Mouse (Mus musculus): ENCODE results near the gene Antxr2. TPM values are rescaled to one million over a fixed set of nuclear protein-coding genes. Genes with fewer than 3 reads are reported as not detected.

The Antxr2 gene
- total and polyA plus RNA-seq, 3 experiments = 3.6 to 4.0 (median 3.9) TPM

DNA sequence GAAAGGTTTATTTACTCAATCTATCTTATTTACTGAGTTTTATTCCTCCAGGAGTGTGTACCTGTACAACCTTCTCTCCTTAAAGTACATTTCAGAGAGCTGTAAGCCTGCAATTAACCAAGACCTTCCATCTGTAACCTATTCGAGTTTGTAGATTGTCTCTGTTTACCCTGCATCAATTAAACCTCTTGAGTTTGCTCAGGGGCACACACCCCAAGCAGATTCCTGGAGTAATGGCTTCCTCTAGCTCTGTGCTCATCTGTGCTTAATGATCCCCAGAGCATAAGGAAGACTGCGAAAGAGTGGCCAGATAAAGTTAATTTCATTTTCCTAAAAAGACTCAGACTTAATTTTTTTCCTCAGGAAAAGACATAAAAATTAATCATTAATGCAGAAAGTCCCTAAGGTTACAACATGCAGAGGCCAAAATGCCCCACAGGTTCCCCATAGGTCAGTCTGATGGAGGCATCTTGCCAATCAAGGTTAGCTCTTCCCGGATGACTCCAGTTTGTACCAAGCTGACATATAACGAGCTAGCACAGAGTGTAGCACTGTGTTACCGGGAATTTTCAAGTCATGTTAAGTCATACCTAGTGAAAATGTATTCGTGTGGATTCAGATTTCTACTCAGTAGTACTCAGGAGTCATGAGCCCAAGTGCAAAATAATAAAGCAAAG is 34.2 kb downstream of the Antxr2 start:
- H3K79me2 ChIP-seq (replicated peaks; ENCODE audit: control insufficient read depth, extremely low read depth, insufficient read depth, poor library complexity, severe bottlenecking) = no peaks in the 10 kb centered on the region; the same call in 1 of the 2 replicates
- H3K4me1 ChIP-seq (ENCODE audit: control insufficient read depth in 1 of 2, insufficient read depth in 2 of 2) = peaks cover 5 to 21% of the 10 kb centered on the region in 2 experiments; a peak in 3 of 4 replicates
- no peak for DNase-seq (ENCODE audit: extremely low read depth)
- in situ Hi-C loops (cut with MboI; ENCODE audit: low pct_ligation_motif_present, low pct_unique_long_range_greater_than_20kb, low sequenced_read_pairs) (no loop called here), dilution Hi-C loops (cut with MboI; ENCODE audit: extremely low pct_ligation_motif_present, extremely low pct_unique_long_range_greater_than_20kb, low sequenced_read_pairs) (no loop called here)
- peaks cover 0 to 6% of the 10 kb centered on the region in 2 experiments for H3K36me3 ChIP-seq (replicated peaks in 1 of 2; ENCODE audit: control insufficient read depth in 1 of 2, insufficient read depth in 1 of 2, low read length in 1 of 2)
- no peaks in the 10 kb centered on the region for H3K9me3 ChIP-seq (replicated peaks; ENCODE audit: low read length)
- no peak overlapping the region for H3K9ac ChIP-seq (ENCODE audit: insufficient read depth, low read depth)
- H3K27me3 ChIP-seq (replicated peaks) = no peaks in the 10 kb centered on the region
- H3K27ac ChIP-seq (ENCODE audit: insufficient read depth, low read depth) = no peak overlapping the region
- TF ChIP-seq JUN (IDR thresholded peaks at IDR 0.05; ENCODE audit: insufficient read depth, low read depth, low read length) (no peak), UBTF (IDR thresholded peaks at IDR 0.05; ENCODE audit: low read depth, low read length) (no peak), MEF2A (IDR thresholded peaks at IDR 0.05; ENCODE audit: borderline replicate concordance, low read depth, low read length) (no peak), MAFK (IDR thresholded peaks at IDR 0.05; ENCODE audit: insufficient replicate concordance, low read length) (no peak), MYC (IDR thresholded peaks at IDR 0.05; ENCODE audit: low read depth, low read length) (no peak)
- no peak overlapping the region for H3K4me3 ChIP-seq (replicated peaks in 1 of 3; ENCODE audit: low read depth in 2 of 3, low read length in 2 of 3, poor library complexity in 1 of 3)
- no peak overlapping the region for H3K4me2 ChIP-seq (ENCODE audit: insufficient read depth, low read depth, poor library complexity, severe bottlenecking)

GRCm38 (mm10) chr5:97995881-97996280 is 35.0 kb downstream of the Antxr2 start:
- dilution Hi-C loops (cut with MboI; ENCODE audit: extremely low pct_ligation_motif_present, extremely low pct_unique_long_range_greater_than_20kb, low sequenced_read_pairs) (no loop called here), in situ Hi-C loops (cut with MboI; ENCODE audit: low pct_ligation_motif_present, low pct_unique_long_range_greater_than_20kb, low sequenced_read_pairs) (no loop called here)
- H3K4me3 ChIP-seq (replicated peaks in 1 of 3; ENCODE audit: low read depth in 2 of 3, low read length in 2 of 3, poor library complexity in 1 of 3) = no peak overlapping the region
- no peaks in the 10 kb centered on the region for H3K79me2 ChIP-seq (replicated peaks; ENCODE audit: control insufficient read depth, extremely low read depth, insufficient read depth, poor library complexity, severe bottlenecking)
- DNase-seq (ENCODE audit: extremely low read depth) = no peak
- no peaks in the 10 kb centered on the region for H3K27me3 ChIP-seq (replicated peaks)
- no peak overlapping the region for H3K27ac ChIP-seq (ENCODE audit: insufficient read depth, low read depth)
- H3K9me3 ChIP-seq (replicated peaks; ENCODE audit: low read length) = no peaks in the 10 kb centered on the region
- TF ChIP-seq POLR2AphosphoS2 (IDR thresholded peaks at IDR 0.05; ENCODE audit: low read depth, low read length) (no peak), RAD21 (IDR thresholded peaks at IDR 0.05; ENCODE audit: low read depth, low read length) (no peak)
- H3K4me2 ChIP-seq (ENCODE audit: insufficient read depth, low read depth, poor library complexity, severe bottlenecking) = no peak overlapping the region
- H3K36me3 ChIP-seq (replicated peaks in 1 of 2; ENCODE audit: control insufficient read depth in 1 of 2, insufficient read depth in 1 of 2, low read length in 1 of 2) = peaks cover 0 to 3% of the 10 kb centered on the region in 2 experiments
- H3K9ac ChIP-seq (ENCODE audit: insufficient read depth, low read depth) = no peak overlapping the region
- peaks cover 5 to 21% of the 10 kb centered on the region in 2 experiments; a peak in 3 of 4 replicates for H3K4me1 ChIP-seq (ENCODE audit: control insufficient read depth in 1 of 2, insufficient read depth in 2 of 2)

DNA sequence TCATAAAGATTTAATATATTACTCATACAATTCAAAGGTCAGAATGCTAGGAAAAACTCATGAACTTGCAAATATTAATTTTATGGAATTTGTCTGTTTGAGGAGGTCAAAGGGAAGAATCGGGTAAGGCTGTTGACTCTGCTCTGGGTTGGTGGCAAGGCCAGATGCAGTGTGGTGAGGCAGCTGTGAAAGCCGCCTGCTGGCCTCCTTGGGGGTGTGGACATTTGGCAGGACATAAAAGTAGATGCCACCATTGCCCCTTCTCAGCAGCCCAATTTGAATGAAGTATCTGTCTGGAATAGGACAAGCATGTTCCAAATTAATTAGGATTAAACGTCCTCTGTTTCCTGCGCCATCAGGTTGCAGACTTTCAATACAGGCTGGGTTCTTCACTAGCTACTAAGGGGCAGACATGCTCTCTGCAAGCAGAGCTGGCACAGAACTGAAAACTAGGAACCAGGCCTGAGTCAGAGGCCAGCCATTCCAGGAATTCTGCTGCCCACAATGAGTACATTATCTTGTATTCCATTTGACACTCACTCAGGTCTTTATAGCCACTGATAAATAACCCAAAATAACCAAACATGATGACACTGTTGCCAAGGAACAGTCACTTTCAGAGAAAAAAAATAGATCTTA is 44.1 kb downstream of the Antxr2 start:
- H3K9ac ChIP-seq (ENCODE audit: insufficient read depth, low read depth) = no peak overlapping the region
- H3K79me2 ChIP-seq (replicated peaks; ENCODE audit: control insufficient read depth, extremely low read depth, insufficient read depth, poor library complexity, severe bottlenecking) = no peaks in the 10 kb centered on the region
- peaks cover 0 to 2% of the 10 kb centered on the region in 2 experiments for H3K36me3 ChIP-seq (replicated peaks in 1 of 2; ENCODE audit: control insufficient read depth in 1 of 2, insufficient read depth in 1 of 2, low read length in 1 of 2)
- no peak overlapping the region for H3K4me2 ChIP-seq (ENCODE audit: insufficient read depth, low read depth, poor library complexity, severe bottlenecking)
- no peaks in the 10 kb centered on the region for H3K27me3 ChIP-seq (replicated peaks)
- no peaks in the 10 kb centered on the region for H3K9me3 ChIP-seq (replicated peaks; ENCODE audit: low read length)
- no peak overlapping the region for H3K4me3 ChIP-seq (replicated peaks in 1 of 3; ENCODE audit: low read depth in 2 of 3, low read length in 2 of 3, poor library complexity in 1 of 3)
- H3K4me1 ChIP-seq (ENCODE audit: control insufficient read depth in 1 of 2, insufficient read depth in 2 of 2) = no peaks in the 10 kb centered on the region
- in situ Hi-C loops (cut with MboI; ENCODE audit: low pct_ligation_motif_present, low pct_unique_long_range_greater_than_20kb, low sequenced_read_pairs) (no loop called here), dilution Hi-C loops (cut with MboI; ENCODE audit: extremely low pct_ligation_motif_present, extremely low pct_unique_long_range_greater_than_20kb, low sequenced_read_pairs) (no loop called here)
- no peak for DNase-seq (ENCODE audit: extremely low read depth)
- TF ChIP-seq POLR2AphosphoS2 (IDR thresholded peaks at IDR 0.05; ENCODE audit: low read depth, low read length) (no peak), CTCF (conservative IDR thresholded peaks at IDR 0.05 in 1 of 2, IDR thresholded peaks at IDR 0.05 in 1 of 2; ENCODE audit: low read depth in 2 of 2, low read length in 2 of 2) (no peak), MYC (IDR thresholded peaks at IDR 0.05; ENCODE audit: low read depth, low read length) (no peak), E2F4 (IDR thresholded peaks at IDR 0.05; ENCODE audit: insufficient replicate concordance, low read depth, low read length) (no peak), USF1 (IDR thresholded peaks at IDR 0.05; ENCODE audit: low read depth, low read length) (no peak), RAD21 (IDR thresholded peaks at IDR 0.05; ENCODE audit: low read depth, low read length) (no peak), IRF4 (IDR thresholded peaks at IDR 0.05; ENCODE audit: low read depth, low read length) (no peak), SIN3A (IDR thresholded peaks at IDR 0.05; ENCODE audit: low read length) (no peak), TCF12 (IDR thresholded peaks at IDR 0.05; ENCODE audit: low read depth, low read length) (no peak), CHD1 (IDR thresholded peaks at IDR 0.05; ENCODE audit: low read depth, low read length) (no peak), ZKSCAN1 (IDR thresholded peaks at IDR 0.05; ENCODE audit: borderline replicate concordance, low read depth, low read length) (no peak)
- no peak overlapping the region for H3K27ac ChIP-seq (ENCODE audit: insufficient read depth, low read depth)

All from CH12.LX (cell line).